Mouse (Mus musculus): ENCODE measurements at regions not wholly inside any gene's neighbourhood (a gene's known extent, or its start where the extent isn't known, plus 50 kb on each side); places are given as distances from the start of the nearest gene placed in this dataset.
"Not testable (repeated sequence)": the region's sequence is repeated elsewhere in the genome, so short reads cannot be mapped to it uniquely, and the experiment has no call there.

GRCm38 (mm10) chr11:22573166-22573565 lies 61.3 kb downstream of the Tmem17 start:
- no peak for DNase-seq

- peak; percentile 18 for DNase-seq
Measured at GRCm38 (mm10) chr11:22573802-22574201, 61.9 kb downstream of the Tmem17 start.

- no peak for DNase-seq
Measured at GRCm38 (mm10) chr11:22574506-22574905, 62.6 kb downstream of the Tmem17 start.

- no peak for DNase-seq
Measured at GRCm38 (mm10) chr11:22584100-22584487, 72.2 kb downstream of the Tmem17 start.

- peak; percentile 91 for DNase-seq
Measured at GRCm38 (mm10) chr11:22584488-22585158, 72.7 kb downstream of the Tmem17 start.

- DNase-seq = peak; percentile 73
Measured at GRCm38 (mm10) chr11:22587691-22588241, 75.9 kb downstream of the Tmem17 start.

- peak; percentile 50 for DNase-seq
Measured at GRCm38 (mm10) chr11:22588546-22588945, 76.7 kb downstream of the Tmem17 start.

- DNase-seq = no peak
Measured at GRCm38 (mm10) chr11:22589901-22590300, 78.0 kb downstream of the Tmem17 start.

GRCm38 (mm10) chr11:22591050-22591449 lies 79.2 kb downstream of the Tmem17 start:
- DNase-seq = not testable (repeated sequence)

- DNase-seq = no peak
Measured at GRCm38 (mm10) chr11:22592706-22593105, 80.8 kb downstream of the Tmem17 start.

GRCm38 (mm10) chr11:22596076-22596804 lies 84.4 kb downstream of the Tmem17 start:
- DNase-seq = no peak

- DNase-seq = no peak
Measured at GRCm38 (mm10) chr11:22596805-22597149, 84.9 kb downstream of the Tmem17 start.

GRCm38 (mm10) chr11:22600370-22600769 lies 88.5 kb downstream of the Tmem17 start:
- DNase-seq = no peak

- DNase-seq = no peak
Measured at GRCm38 (mm10) chr11:22601977-22602376, 90.1 kb downstream of the Tmem17 start.

GRCm38 (mm10) chr11:22602610-22603009 lies 90.7 kb downstream of the Tmem17 start:
- DNase-seq = no peak

- DNase-seq = no peak
Measured at GRCm38 (mm10) chr11:22603397-22603796, 91.5 kb downstream of the Tmem17 start.

GRCm38 (mm10) chr11:22606380-22606779 lies 94.5 kb downstream of the Tmem17 start:
- no peak for DNase-seq

GRCm38 (mm10) chr11:22607645-22608044 lies 95.8 kb downstream of the Tmem17 start:
- no peak for DNase-seq

GRCm38 (mm10) chr11:22608945-22609344 lies 97.1 kb downstream of the Tmem17 start:
- DNase-seq = no peak

- DNase-seq = peak; percentile 51
Measured at GRCm38 (mm10) chr11:22610433-22611101, 98.7 kb downstream of the Tmem17 start.

- no peak for DNase-seq
Measured at GRCm38 (mm10) chr11:22611102-22611869, 99.4 kb downstream of the Tmem17 start.

- DNase-seq = no peak
Measured at GRCm38 (mm10) chr11:22613500-22613899, 101.6 kb downstream of the Tmem17 start.
